Mouse (Mus musculus) embryonic facial prominence, embryonic 13.5 days (tissue): ENCODE measurements around the gene Cux2. TPM values are rescaled to one million over a fixed set of nuclear protein-coding genes. Genes with fewer than 3 reads are reported as not detected.

Experiments used
- ATAC-seq: fragments of 200-750 bp; cut with Nextera tagmentation; 2 replicates; pipeline ENCODE4 v1.8.0; 2017; ENCODE audit warnings: low read depth; ENCODE audit not compliant: insufficient number of reproducible peaks, insufficient read depth, low FRiP score, low TSS enrichment
- H3K27ac ChIP-seq: fragments of 300-500 bp; sonication (generic); 2 replicates; pipeline ENCODE4 v1.5.1; 2015; ENCODE audit warnings: moderate library complexity, mild to moderate bottlenecking, inconsistent platforms
- H3K27me3 ChIP-seq: fragments of 300-500 bp; sonication (generic); 2 replicates; pipeline ENCODE4 v1.6.1; 2015; ENCODE audit warnings: mild to moderate bottlenecking, inconsistent platforms
- H3K36me3 ChIP-seq: fragments of 300-500 bp; sonication (generic); 2 replicates; pipeline ENCODE4 v1.6.1; 2015; ENCODE audit warnings: mild to moderate bottlenecking, inconsistent platforms
- H3K4me1 ChIP-seq: fragments of 300-500 bp; sonication (generic); 2 replicates; pipeline ENCODE4 v1.6.1; 2015; ENCODE audit warnings: inconsistent platforms
- H3K4me2 ChIP-seq: fragments of 300-500 bp; sonication (generic); 2 replicates; pipeline ENCODE4 v1.6.1; 2015; ENCODE audit warnings: moderate library complexity, mild to moderate bottlenecking, inconsistent platforms
- H3K4me3 ChIP-seq: fragments of 300-500 bp; sonication (generic); 2 replicates; pipeline ENCODE4 v1.5.1; 2015; ENCODE audit warnings: mild to moderate bottlenecking, inconsistent platforms
- H3K9ac ChIP-seq: fragments of 300-500 bp; sonication (generic); 2 replicates; pipeline ENCODE4 v1.6.1; 2015; ENCODE audit warnings: mild to moderate bottlenecking, inconsistent platforms
- H3K9me3 ChIP-seq: fragments of 300-500 bp; sonication (generic); 2 replicates; pipeline ENCODE4 v1.6.1; 2016; ENCODE audit warnings: inconsistent platforms
- WGBS: fragments of 180-500 bp; shearing (Covaris S2); methylation state at CpG from one replicate; pipeline ENCODE4 v1.1.7; 2015; ENCODE audit warnings: mixed read lengths; 5-methylcytosine and 5-hydroxymethylcytosine counted together
- polyA plus RNA-seq: library from polyadenylated mRNA; unstranded; fragments of >200 nt; fragmentation: Nextera tagmentation; extraction: Ambion mirVana; gene quantifications from 2 replicates; pipeline ENCODE4 v1.2.1, GENCODE M21; 2015

Gene Cux2
- polyA plus RNA-seq, 1 experiment from 2014 or later, result 4.0 TPM

DNA sequence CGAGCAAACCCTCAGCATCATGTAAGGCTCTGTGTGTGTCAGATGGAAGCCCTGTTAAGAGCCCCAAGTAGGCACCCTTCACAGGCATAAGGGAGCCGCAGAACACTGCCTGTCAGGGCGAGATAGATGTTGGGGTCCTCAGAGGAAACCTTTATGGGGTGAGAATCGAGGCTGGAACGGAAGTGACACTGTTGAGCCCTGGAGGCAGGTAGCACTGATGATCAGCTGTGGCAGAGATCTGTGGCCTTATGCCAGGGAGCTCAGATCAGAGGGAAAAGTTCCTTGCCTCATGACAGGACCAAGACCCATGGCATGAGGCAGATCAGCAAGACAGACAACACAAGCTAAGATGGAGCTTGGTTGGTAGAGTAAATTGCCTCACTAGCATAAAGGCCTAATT is 228.8 kb downstream of the Cux2 start:
- no peak for ATAC-seq
- Histone ChIP-seq H3K4me3 (no peak overlapping the region), H3K9me3 (no peaks in the 10 kb centered on the region), H3K27ac (no peak overlapping the region), H3K36me3 (peaks cover 80% of the 10 kb centered on the region), H3K27me3 (no peaks in the 10 kb centered on the region), H3K4me2 (no peak overlapping the region), H3K4me1 (peaks cover 17% of the 10 kb centered on the region), H3K9ac (no peak overlapping the region)
- WGBS, result 80% methylated on average over 5 of the region's 5 CpGs

DNA sequence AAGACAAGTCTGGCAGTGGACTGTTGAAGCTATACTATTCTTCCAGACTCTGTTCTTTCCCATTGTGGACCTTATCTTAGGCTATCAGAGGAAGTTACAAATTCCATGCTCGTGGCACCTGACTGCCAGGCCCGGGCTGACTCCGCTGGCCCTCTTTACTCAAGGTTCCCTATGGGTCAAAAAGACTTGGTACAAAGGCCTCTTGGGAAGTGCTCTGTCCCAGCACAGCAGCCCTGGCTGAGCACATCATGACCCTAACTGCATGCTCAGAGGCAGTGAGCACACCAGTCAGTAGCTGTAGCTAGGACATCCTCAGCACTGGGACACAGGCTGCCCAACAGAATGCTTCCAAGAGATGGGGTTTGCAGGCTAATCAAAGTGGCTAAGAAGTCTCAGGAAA is 229.2 kb downstream of the Cux2 start:
- no peak for ATAC-seq
- no peak overlapping the region for H3K4me2 ChIP-seq
- 84% methylated on average over 3 of the region's 3 CpGs for WGBS
- no peaks in the 10 kb centered on the region for H3K9me3 ChIP-seq
- H3K9ac ChIP-seq, result no peak overlapping the region
- H3K4me1 ChIP-seq, result peaks cover 17% of the 10 kb centered on the region
- no peaks in the 10 kb centered on the region for H3K27me3 ChIP-seq
- no peak overlapping the region for H3K4me3 ChIP-seq
- no peak overlapping the region for H3K27ac ChIP-seq
- peaks cover 81% of the 10 kb centered on the region for H3K36me3 ChIP-seq

DNA sequence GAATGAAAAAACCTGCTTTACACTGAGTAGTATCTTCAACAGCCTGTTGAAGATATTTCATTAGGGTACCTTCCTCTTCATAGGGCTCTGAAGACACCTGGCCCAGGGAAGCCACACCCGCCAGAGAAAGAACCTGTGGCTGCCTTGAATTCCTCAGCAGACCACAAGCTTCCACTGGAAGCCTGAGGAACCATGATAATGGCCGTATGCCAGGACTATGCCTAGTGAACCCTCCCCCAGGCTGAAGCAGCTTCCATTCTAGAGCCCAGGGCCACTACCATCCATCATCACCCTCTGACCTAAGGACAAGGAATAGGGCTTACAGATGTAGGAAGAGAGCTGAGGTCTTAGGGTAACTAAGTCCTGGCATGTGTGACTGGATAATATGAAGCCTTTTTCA is 229.7 kb downstream of the Cux2 start:
- ATAC-seq, result no peak
- WGBS, result 65% methylated on average over 2 of the region's 2 CpGs
- H3K27me3 ChIP-seq, result no peaks in the 10 kb centered on the region
- peaks cover 80% of the 10 kb centered on the region for H3K36me3 ChIP-seq
- no peak overlapping the region for H3K9ac ChIP-seq
- H3K4me1 ChIP-seq, result peaks cover 17% of the 10 kb centered on the region
- no peak overlapping the region for H3K4me3 ChIP-seq
- no peaks in the 10 kb centered on the region for H3K9me3 ChIP-seq
- H3K27ac ChIP-seq, result no peak overlapping the region; the same call in 1 of the 2 replicates
- no peak overlapping the region for H3K4me2 ChIP-seq

DNA sequence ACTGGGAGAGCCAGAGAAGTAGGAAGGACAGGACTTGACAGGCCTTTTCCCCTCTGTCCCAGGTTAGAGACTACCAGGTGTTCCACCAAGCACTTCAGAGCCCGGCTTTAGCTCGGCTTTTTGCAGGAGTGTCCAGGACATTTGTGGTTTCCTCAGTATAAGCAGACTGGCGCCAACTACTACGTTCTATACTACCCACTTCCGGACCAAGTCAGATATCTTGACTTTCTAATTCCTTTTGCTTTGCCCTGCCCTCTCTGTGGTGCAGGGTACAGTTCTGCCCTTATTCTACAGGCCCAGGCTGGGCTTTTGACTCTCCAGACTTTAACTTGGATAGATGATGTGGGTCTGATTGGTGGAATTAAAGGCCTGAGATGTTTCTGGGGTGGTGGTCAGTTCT is 230.3 kb downstream of the Cux2 start:
- Histone ChIP-seq H3K9ac (no peak overlapping the region), H3K4me1 (peaks cover 17% of the 10 kb centered on the region), H3K36me3 (peaks cover 80% of the 10 kb centered on the region), H3K4me3 (no peak overlapping the region), H3K27ac (no peak overlapping the region; the same call in 1 of the 2 replicates), H3K27me3 (no peaks in the 10 kb centered on the region), H3K9me3 (no peaks in the 10 kb centered on the region), H3K4me2 (no peak overlapping the region)
- 88% methylated on average over 5 of the region's 5 CpGs for WGBS
- no peak for ATAC-seq

DNA sequence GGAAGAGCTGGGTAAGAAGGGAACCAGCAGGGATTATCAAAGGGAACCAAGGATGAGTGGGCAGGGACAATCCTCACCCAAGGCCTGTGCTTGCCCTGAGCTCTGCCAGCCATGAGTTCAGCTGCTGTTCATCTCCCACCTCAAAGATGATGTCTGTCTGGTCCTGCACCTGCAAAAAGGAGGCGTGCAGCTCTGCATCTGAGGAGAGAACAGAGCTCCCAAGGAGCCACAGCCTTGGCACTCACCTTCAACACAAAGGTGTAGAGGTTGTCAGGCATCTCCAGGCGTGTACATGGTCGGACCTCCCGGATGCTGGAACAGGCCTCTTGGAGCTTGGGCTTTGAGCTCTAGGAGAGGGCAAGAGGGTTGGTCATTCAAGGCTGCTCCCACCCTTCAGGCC is 231.0 kb downstream of the Cux2 start:
- no peak overlapping the region for H3K9ac ChIP-seq
- H3K36me3 ChIP-seq, result peaks cover 80% of the 10 kb centered on the region
- H3K4me3 ChIP-seq, result no peak overlapping the region
- ATAC-seq, result no peak
- no peaks in the 10 kb centered on the region for H3K9me3 ChIP-seq
- H3K4me1 ChIP-seq, result peaks cover 17% of the 10 kb centered on the region
- 94% methylated on average over 4 of the region's 4 CpGs for WGBS
- no peaks in the 10 kb centered on the region for H3K27me3 ChIP-seq
- H3K4me2 ChIP-seq, result no peak overlapping the region
- H3K27ac ChIP-seq, result no peak overlapping the region

DNA sequence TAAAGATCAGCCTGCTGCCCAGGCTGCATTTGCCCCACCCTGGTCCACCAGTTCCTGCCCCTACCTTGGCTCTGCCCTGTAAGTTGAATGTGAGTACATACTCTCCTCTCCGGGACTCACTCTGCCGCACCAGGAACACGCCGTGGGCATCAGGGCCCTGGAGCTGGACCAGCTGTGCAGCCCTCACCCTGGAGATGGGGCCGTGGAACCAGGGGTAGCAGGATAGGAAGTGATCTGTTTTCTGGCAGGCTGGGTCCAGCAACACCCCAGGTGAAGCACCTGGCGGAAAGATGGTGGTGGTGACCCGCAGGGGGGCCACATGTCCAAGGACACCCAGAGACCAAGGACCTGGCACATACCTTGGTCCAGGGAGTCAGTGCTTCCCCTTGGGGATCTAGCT is 231.5 kb downstream of the Cux2 start:
- no peak overlapping the region for H3K27ac ChIP-seq
- H3K4me1 ChIP-seq, result peaks cover 15% of the 10 kb centered on the region
- no peak overlapping the region for H3K9ac ChIP-seq
- no peaks in the 10 kb centered on the region for H3K9me3 ChIP-seq
- WGBS, result 92% methylated on average over 7 of the region's 7 CpGs
- peaks cover 81% of the 10 kb centered on the region for H3K36me3 ChIP-seq
- no peak overlapping the region for H3K4me2 ChIP-seq
- ATAC-seq, result no peak
- no peak overlapping the region for H3K4me3 ChIP-seq
- H3K27me3 ChIP-seq, result no peaks in the 10 kb centered on the region

DNA sequence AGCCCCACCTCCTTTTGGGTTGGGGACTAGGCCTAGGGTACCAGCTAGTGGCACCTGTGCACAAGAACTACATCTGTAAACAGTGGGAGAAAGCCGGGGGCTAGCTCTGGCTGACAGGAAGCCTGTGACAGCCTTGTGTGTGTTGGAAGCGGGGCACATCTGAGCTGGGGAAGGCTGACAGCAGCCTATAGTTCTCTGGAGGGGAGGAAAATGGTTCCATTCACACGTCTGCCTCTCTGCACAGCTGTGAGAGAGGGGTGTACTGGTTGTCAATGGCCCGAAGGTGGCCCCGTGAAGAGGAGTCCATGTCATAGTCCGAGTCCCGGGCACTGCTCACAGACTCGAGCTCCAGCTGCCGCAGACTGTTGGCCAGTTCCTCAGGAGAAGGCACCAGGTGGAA is 232.4 kb downstream of the Cux2 start:
- H3K4me3 ChIP-seq, result no peak overlapping the region
- H3K27me3 ChIP-seq, result no peaks in the 10 kb centered on the region
- H3K27ac ChIP-seq, result no peak overlapping the region
- ATAC-seq, result no peak
- no peak overlapping the region for H3K4me2 ChIP-seq
- H3K36me3 ChIP-seq, result peaks cover 88% of the 10 kb centered on the region
- H3K9ac ChIP-seq, result no peak overlapping the region
- no peaks in the 10 kb centered on the region for H3K9me3 ChIP-seq
- peaks cover 8% of the 10 kb centered on the region for H3K4me1 ChIP-seq
- 89% methylated on average over 9 of the region's 9 CpGs for WGBS

DNA sequence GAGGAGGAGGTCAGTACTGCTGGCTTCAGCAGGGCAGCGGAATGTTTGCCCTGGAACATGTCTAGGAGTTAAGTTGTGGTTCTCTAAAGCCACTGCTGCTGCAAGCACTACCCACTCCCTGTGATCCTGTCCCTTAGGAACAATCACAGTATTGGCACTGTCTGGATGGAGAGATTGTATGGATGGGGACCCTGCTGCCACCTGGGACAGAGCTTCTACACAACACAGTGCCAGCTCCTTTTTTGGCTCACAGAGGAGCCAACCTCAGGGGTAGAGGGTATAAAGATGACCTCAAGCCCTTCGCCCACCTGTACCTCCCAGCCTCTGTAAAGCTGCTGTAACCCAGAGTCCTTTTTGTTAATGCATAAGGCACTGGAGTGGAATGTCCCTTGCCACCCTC is 233.3 kb downstream of the Cux2 start:
- no peak overlapping the region for H3K27ac ChIP-seq
- no peak overlapping the region for H3K9ac ChIP-seq
- WGBS, result 95% methylated on average over 2 of the region's 2 CpGs
- no peak overlapping the region for H3K4me3 ChIP-seq
- H3K4me1 ChIP-seq, result peaks cover 8% of the 10 kb centered on the region
- H3K4me2 ChIP-seq, result no peak overlapping the region
- no peaks in the 10 kb centered on the region for H3K9me3 ChIP-seq
- peaks cover 96% of the 10 kb centered on the region for H3K36me3 ChIP-seq
- ATAC-seq, result no peak
- H3K27me3 ChIP-seq, result no peaks in the 10 kb centered on the region

DNA sequence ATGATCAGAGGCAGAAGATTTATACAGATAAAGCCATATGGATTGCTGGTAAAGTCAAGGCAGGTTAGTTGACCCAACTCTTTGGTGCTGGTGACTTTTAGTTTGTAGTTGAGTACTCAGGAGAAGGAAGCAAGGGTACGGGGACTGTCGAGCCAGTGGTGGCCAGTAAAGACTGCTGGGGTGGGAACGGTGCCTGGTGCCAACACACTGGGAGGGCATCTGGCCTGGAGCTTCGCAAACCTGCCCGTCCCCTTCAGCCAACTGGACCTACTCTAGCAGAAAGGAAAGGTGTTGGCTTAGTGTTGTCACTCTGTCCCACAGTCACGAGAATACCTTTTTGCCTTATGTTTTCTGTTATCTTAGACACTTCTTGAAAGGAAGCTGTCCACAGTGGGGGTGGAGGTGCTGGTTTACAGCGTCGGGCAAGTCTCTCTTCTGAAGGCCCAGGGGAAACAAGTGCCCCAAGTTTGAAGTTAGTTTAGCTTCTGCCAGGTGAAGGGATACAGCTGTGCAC is 234.0 kb downstream of the Cux2 start:
- Histone ChIP-seq H3K9me3 (no peaks in the 10 kb centered on the region), H3K4me2 (no peak overlapping the region), H3K27ac (no peak overlapping the region), H3K4me1 (peaks cover 8% of the 10 kb centered on the region), H3K36me3 (peaks cover 96% of the 10 kb centered on the region), H3K27me3 (no peaks in the 10 kb centered on the region), H3K4me3 (no peak overlapping the region), H3K9ac (no peak overlapping the region)
- 92% methylated on average over 8 of the region's 8 CpGs for WGBS
- ATAC-seq, result no peak

DNA sequence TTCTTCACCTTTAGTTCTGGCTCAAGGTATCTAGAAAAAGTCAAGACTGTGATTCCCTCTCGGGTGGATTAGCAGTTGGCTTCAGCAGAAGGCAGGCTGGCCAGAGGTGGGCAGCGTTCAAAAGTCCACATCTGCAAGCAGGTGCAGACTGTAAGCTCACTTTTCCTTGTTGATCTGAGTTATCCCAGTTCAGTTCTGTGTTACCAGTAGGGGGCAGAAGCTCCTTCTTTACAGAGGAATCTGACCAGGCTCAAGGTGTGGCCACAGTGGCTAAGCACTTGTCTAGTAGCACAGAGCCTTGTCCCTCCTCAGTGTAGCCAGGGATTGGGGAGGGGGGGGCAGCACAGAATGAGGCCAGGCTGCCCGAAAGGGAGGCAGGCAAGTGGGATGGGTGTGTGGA is 234.8 kb downstream of the Cux2 start:
- 58% methylated on average over 3 of the region's 3 CpGs for WGBS
- no peaks in the 10 kb centered on the region for H3K9me3 ChIP-seq
- H3K9ac ChIP-seq, result no peak overlapping the region
- peaks cover 5% of the 10 kb centered on the region for H3K4me1 ChIP-seq
- H3K27me3 ChIP-seq, result no peaks in the 10 kb centered on the region
- no peak overlapping the region for H3K4me3 ChIP-seq
- peaks cover 97% of the 10 kb centered on the region for H3K36me3 ChIP-seq
- ATAC-seq, result no peak
- H3K4me2 ChIP-seq, result no peak overlapping the region
- H3K27ac ChIP-seq, result no peak overlapping the region

DNA sequence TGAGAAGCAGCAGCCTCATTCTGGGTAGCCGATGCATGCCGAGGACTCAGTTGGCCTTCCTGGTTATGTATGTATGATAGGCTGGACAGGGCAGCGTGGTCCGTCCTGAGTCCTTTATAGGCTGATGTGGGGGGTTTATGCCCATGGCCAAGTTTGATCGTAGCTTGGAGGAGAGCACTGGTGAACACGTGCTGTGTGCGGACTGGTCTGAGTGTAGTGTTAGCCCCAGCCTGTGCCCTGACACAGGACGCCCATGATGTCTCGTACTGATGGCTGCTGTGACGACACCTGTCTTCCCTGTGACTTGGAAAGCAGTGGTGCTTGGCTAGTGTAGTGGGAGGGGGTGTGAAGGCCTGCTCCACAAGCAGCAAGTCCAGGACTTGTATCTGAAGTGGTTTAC is 236.2 kb downstream of the Cux2 start:
- Histone ChIP-seq H3K27me3 (no peaks in the 10 kb centered on the region), H3K9me3 (no peaks in the 10 kb centered on the region), H3K9ac (no peak overlapping the region), H3K36me3 (peaks cover 91% of the 10 kb centered on the region), H3K27ac (peak overlapping the region; percentile 4; the same call in 1 of the 2 replicates), H3K4me2 (no peak overlapping the region), H3K4me1 (peaks cover 2% of the 10 kb centered on the region; the same call in 1 of the 2 replicates), H3K4me3 (no peak overlapping the region)
- ATAC-seq, result no peak
- WGBS, result 90% methylated on average over 10 of the region's 10 CpGs

DNA sequence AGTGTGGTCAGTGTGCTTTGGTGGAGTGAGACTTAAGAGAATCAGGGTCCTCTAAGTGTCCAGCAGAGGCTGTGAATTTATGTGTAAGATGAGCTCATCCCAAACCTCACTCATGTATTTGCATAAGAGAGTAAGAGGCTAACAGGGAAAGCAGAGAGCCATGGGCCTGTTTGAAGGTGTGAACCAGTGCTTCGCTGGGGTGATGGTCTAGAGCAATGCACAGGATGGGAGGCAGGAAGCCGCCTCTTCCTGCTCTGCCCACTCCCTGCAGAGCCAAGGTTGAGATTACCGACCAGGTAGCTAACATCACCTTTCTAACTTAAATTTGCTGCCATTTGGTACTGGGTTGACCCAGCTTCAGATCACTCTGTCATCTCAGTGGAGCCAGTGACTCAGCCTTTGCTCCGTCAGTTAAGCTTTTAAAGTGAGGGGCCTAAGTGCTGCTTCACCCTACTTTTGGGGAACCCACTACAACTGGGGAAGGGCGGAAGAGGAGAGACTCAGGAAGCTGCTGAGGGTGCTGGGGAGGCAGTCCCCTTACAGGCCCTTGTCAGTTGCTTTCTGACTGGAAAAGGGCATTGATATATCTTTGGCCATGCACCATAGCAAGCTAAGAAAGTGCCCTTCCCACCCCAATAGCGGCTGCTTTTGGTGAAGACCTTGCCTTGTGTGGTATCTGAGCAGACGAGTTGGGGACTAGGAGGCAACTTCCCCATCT is 237.2 kb downstream of the Cux2 start:
- Histone ChIP-seq H3K27me3 (no peaks in the 10 kb centered on the region), H3K9ac (no peak overlapping the region), H3K9me3 (no peaks in the 10 kb centered on the region), H3K4me1 (peaks cover 2% of the 10 kb centered on the region; the same call in 1 of the 2 replicates), H3K36me3 (peaks cover 86% of the 10 kb centered on the region), H3K4me2 (no peak overlapping the region), H3K4me3 (no peak overlapping the region), H3K27ac (0 out of 2 replicates have a peak overlapping the region, but pooled peaks have one; percentile 33)
- WGBS, result 90% methylated on average over 7 of the region's 7 CpGs
- ATAC-seq, result no peak
